Mouse (Mus musculus) lung, adult 2 months (tissue): ENCODE measurements around the gene Sept12.

Source experiments
- CTCF ChIP-seq: fragments of 200-500 bp; IDR thresholded peaks from 2 replicates; pipeline ENCODE4 v1.5.1; 2011; ENCODE audit warnings: mild to moderate bottlenecking, low read length, control low read depth; ENCODE audit not compliant: insufficient read depth
- POLR2A ChIP-seq: fragments of 200-500 bp; IDR thresholded peaks from 2 replicates; pipeline ENCODE4 v1.6.1; 2011; ENCODE audit warnings: low read depth, mild to moderate bottlenecking, control low read depth, low read length, borderline replicate concordance; ENCODE audit errors: extremely low read depth

- no peak for TF ChIP-seq CTCF
- no peak for TF ChIP-seq POLR2A
Observed at GRCm38 (mm10) chr16:5036649-5037234, 39.1 kb upstream of the Sept12 start.
